In the genomic region with DNA sequence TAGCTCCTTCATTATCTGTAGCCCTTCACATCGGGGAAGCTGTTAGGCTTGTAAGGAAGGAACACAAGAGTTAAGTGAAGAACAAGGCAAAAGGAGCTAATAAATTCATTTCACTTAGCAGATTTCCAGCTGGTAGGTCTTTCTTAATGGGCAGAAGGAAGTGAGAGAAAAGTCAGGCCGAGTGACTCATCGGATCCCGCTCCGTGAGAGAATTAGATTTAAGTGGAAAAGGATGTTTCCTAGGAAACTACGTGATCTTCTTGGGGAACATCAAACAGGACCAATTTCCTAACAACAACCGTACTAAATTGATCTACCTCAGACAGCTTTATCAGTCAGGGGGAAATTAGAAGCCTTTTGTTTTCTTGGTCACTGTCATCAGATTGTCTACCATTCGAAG, we compare ENCODE assay signal across 27 mouse cellular contexts.
DNase-seq lines count a peak whose midpoint lies in the region; ATAC-seq and TF ChIP-seq lines count a peak whose summit lies in the region.
"Had no signal": no experiment of that assay in that cellular context is flagged by ENCODE, and none has a peak within 500 bp of the region (broad histone marks: within the 10 kb centered on the region; RNA-seq: fewer than 3 reads in every experiment).

No protein-coding gene starts in this region.

- no peak overlapping the region for H3K9ac ChIP-seq in hindbrain, postnatal 0 days (replicated peaks; ENCODE audit: low read length)
- no peak overlapping the region for H3K9ac ChIP-seq in hindbrain, embryonic 12.5 days
- H3K9ac ChIP-seq in midbrain, embryonic 15.5 days, result no peak overlapping the region
- H3K9ac ChIP-seq in midbrain, embryonic 11.5 days (ENCODE audit: low read length), result no peak overlapping the region
- H3K9ac ChIP-seq: hindbrain, embryonic 13.5 days; limb, embryonic 15.5 days; liver, embryonic 13.5 days had no signal

- H3K27ac ChIP-seq in hindbrain, postnatal 0 days, result no peak overlapping the region
- H3K27ac ChIP-seq in hindbrain, embryonic 12.5 days, result no peak overlapping the region
- H3K27ac ChIP-seq in midbrain, embryonic 15.5 days, result peak overlapping the region; percentile 48; the same call in 1 of the 2 replicates
- H3K27ac ChIP-seq in midbrain, embryonic 11.5 days (ENCODE audit: low read depth, low read length), result no peak overlapping the region
- peak overlapping the region; percentile 57; the same call in 1 of the 2 replicates for H3K27ac ChIP-seq in embryonic fibroblast, embryonic 13.5 days (ENCODE audit: insufficient read depth, low read length)
- no peak overlapping the region for H3K27ac ChIP-seq in heart, embryonic 10.5 days
- H3K27ac ChIP-seq: hindbrain, embryonic 13.5 days; limb, embryonic 10.5 days; limb, embryonic 15.5 days; liver, embryonic 13.5 days had no signal

- H3K4me2 ChIP-seq in hindbrain, postnatal 0 days (ENCODE audit: low read depth, low read length), result no peak overlapping the region
- no peak overlapping the region for H3K4me2 ChIP-seq in hindbrain, embryonic 12.5 days (replicated peaks)
- no peak overlapping the region for H3K4me2 ChIP-seq in midbrain, embryonic 15.5 days
- H3K4me2 ChIP-seq in midbrain, embryonic 11.5 days, result no peak overlapping the region
- H3K4me2 ChIP-seq: hindbrain, embryonic 13.5 days; limb, embryonic 15.5 days; liver, embryonic 13.5 days had no signal

- no peaks in the 10 kb centered on the region for H3K36me3 ChIP-seq in hindbrain, postnatal 0 days (ENCODE audit: insufficient read depth, low read length)
- no peaks in the 10 kb centered on the region for H3K36me3 ChIP-seq in hindbrain, embryonic 12.5 days
- no peaks in the 10 kb centered on the region for H3K36me3 ChIP-seq in midbrain, embryonic 15.5 days (replicated peaks)
- H3K36me3 ChIP-seq in midbrain, embryonic 11.5 days (ENCODE audit: control insufficient read depth, insufficient read depth, low read length), result no peaks in the 10 kb centered on the region
- no peaks in the 10 kb centered on the region for H3K36me3 ChIP-seq in heart, embryonic 10.5 days
- H3K36me3 ChIP-seq: hindbrain, embryonic 13.5 days; limb, embryonic 10.5 days; limb, embryonic 15.5 days; liver, embryonic 13.5 days had no signal

- no peak overlapping the region for H3K4me3 ChIP-seq in hindbrain, postnatal 0 days (ENCODE audit: low read length)
- no peak overlapping the region for H3K4me3 ChIP-seq in hindbrain, embryonic 12.5 days
- H3K4me3 ChIP-seq in midbrain, embryonic 15.5 days, result no peak overlapping the region
- no peak overlapping the region for H3K4me3 ChIP-seq in midbrain, embryonic 11.5 days (ENCODE audit: low read depth, low read length)
- H3K4me3 ChIP-seq in embryonic fibroblast, embryonic 13.5 days (ENCODE audit: insufficient read depth, low read length), result no peak overlapping the region
- H3K4me3 ChIP-seq in heart, embryonic 10.5 days, result no peak overlapping the region
- H3K4me3 ChIP-seq: hindbrain, embryonic 13.5 days; limb, embryonic 10.5 days; limb, embryonic 15.5 days; liver, embryonic 13.5 days; megakaryocyte, embryonic 14.5 days had no signal

- no peak for ATAC-seq in hindbrain, postnatal 0 days
- no peak for ATAC-seq in hindbrain, embryonic 12.5 days (ENCODE audit: low FRiP score)
- ATAC-seq in midbrain, embryonic 15.5 days (replicated peaks), result no peak
- no peak for ATAC-seq in midbrain, embryonic 11.5 days (ENCODE audit: low FRiP score)
- ATAC-seq: activated CD4-positive, CD25-positive, alpha-beta regulatory T cell, adult 4 months; intestine, postnatal 0 days; lung, postnatal 0 days had no signal

- no peak for TF ChIP-seq POLR2A in embryonic fibroblast, embryonic 13.5 days (IDR thresholded peaks at IDR 0.05; ENCODE audit: low read depth, low read length)

- peak; percentile 13 for DNase-seq in hindbrain, postnatal 0 days (ENCODE audit: low spot score)
- no peak for DNase-seq in midbrain, embryonic 11.5 days (ENCODE audit: low spot score, missing footprints)
- DNase-seq in brain, adult 2 months (ENCODE audit: low read depth, low spot score), result peak; percentile 84
- DNase-seq in heart, embryonic 10.5 days (ENCODE audit: low spot score), result no peak
- no peak for DNase-seq in heart, adult 18-20 months
- DNase-seq: adrenal gland, adult 2 months; adrenal gland, postnatal 36 days; B cell, adult 2 months; cerebellum, adult 9-10 months; cerebellum, postnatal 36 days; gastrocnemius, postnatal 10 days; heart, postnatal 36 days; kidney, adult 9 months; kidney, postnatal 10 days; liver, embryonic 13.5 days; lung, adult 18-20 months; lung, postnatal 4 days had no signal

- WGBS in hindbrain, postnatal 0 days, result 40% methylated on average over 8 of the region's 8 CpGs
- 68% methylated on average over 8 of the region's 8 CpGs for WGBS in hindbrain, embryonic 12.5 days
- 24% methylated on average over 8 of the region's 8 CpGs for WGBS in midbrain, embryonic 15.5 days
- WGBS in midbrain, embryonic 11.5 days, result 41% methylated on average over 8 of the region's 8 CpGs
- WGBS in heart, embryonic 10.5 days, result 53% methylated on average over 8 of the region's 8 CpGs

- 0 out of 2 replicates have a peak, but pooled peaks cover 6% of the 10 kb centered on the region for H3K4me1 ChIP-seq in hindbrain, postnatal 0 days (ENCODE audit: insufficient read depth, low read length)
- no peaks in the 10 kb centered on the region for H3K4me1 ChIP-seq in hindbrain, embryonic 12.5 days
- H3K4me1 ChIP-seq in midbrain, embryonic 15.5 days, result peaks cover 15% of the 10 kb centered on the region
- H3K4me1 ChIP-seq in midbrain, embryonic 11.5 days (ENCODE audit: control insufficient read depth, insufficient read depth, low read length), result no peaks in the 10 kb centered on the region; the same call in 1 of the 2 replicates
- H3K4me1 ChIP-seq in embryonic fibroblast, embryonic 13.5 days (ENCODE audit: control insufficient read depth, insufficient read depth, low read length), result peaks cover 3% of the 10 kb centered on the region
- no peaks in the 10 kb centered on the region for H3K4me1 ChIP-seq in heart, embryonic 10.5 days
- H3K4me1 ChIP-seq: limb, embryonic 10.5 days; limb, embryonic 15.5 days; liver, embryonic 13.5 days; megakaryocyte, embryonic 14.5 days had no signal

- no peaks in the 10 kb centered on the region for H3K9me3 ChIP-seq in hindbrain, postnatal 0 days (ENCODE audit: low read length)
- H3K9me3 ChIP-seq in hindbrain, embryonic 12.5 days (replicated peaks), result no peaks in the 10 kb centered on the region
- no peaks in the 10 kb centered on the region for H3K9me3 ChIP-seq in midbrain, embryonic 15.5 days
- no peaks in the 10 kb centered on the region for H3K9me3 ChIP-seq in midbrain, embryonic 11.5 days (ENCODE audit: control insufficient read depth, low read length)
- no peaks in the 10 kb centered on the region for H3K9me3 ChIP-seq in heart, embryonic 10.5 days
- H3K9me3 ChIP-seq: hindbrain, embryonic 13.5 days; limb, embryonic 10.5 days; limb, embryonic 15.5 days; liver, embryonic 13.5 days had no signal

- no peaks in the 10 kb centered on the region for H3K27me3 ChIP-seq in hindbrain, postnatal 0 days (ENCODE audit: insufficient read depth, low read length)
- H3K27me3 ChIP-seq in hindbrain, embryonic 12.5 days, result no peaks in the 10 kb centered on the region
- H3K27me3 ChIP-seq in midbrain, embryonic 15.5 days (replicated peaks), result no peaks in the 10 kb centered on the region; the same call in 1 of the 2 replicates
- H3K27me3 ChIP-seq in midbrain, embryonic 11.5 days (ENCODE audit: control insufficient read depth, insufficient read depth, low read length), result no peaks in the 10 kb centered on the region
- H3K27me3 ChIP-seq in heart, embryonic 10.5 days (ENCODE audit: insufficient read depth, poor library complexity, severe bottlenecking), result no peaks in the 10 kb centered on the region
- H3K27me3 ChIP-seq: hindbrain, embryonic 13.5 days; limb, embryonic 15.5 days; liver, embryonic 13.5 days; megakaryocyte, embryonic 14.5 days had no signal

- TF ChIP-seq CTCF in hindbrain, postnatal 0 days (IDR thresholded peaks at IDR 0.05; ENCODE audit: low read depth), result no peak
- TF ChIP-seq CTCF in embryonic fibroblast, embryonic 13.5 days (IDR thresholded peaks at IDR 0.05; ENCODE audit: borderline replicate concordance, insufficient read depth, low read length), result no peak

Comparison
In these comparisons a context has a peak if more than half of its experiments do, and no peak if none do; other contexts are left out.
1. H3K27ac ChIP-seq: peak in midbrain, embryonic 15.5 days (single experiment) and embryonic fibroblast, embryonic 13.5 days (single experiment); none in hindbrain, postnatal 0 days (single experiment), hindbrain, embryonic 12.5 days (single experiment), midbrain, embryonic 11.5 days (single experiment) and heart, embryonic 10.5 days (single experiment).
2. DNase-seq: peak in hindbrain, postnatal 0 days (single experiment) and brain, adult 2 months (single experiment); none in midbrain, embryonic 11.5 days (single experiment), heart, embryonic 10.5 days (single experiment) and heart, adult 18-20 months (0 of 2).